Mouse (Mus musculus) CH12.LX (cell line): ENCODE data around the gene Mical3.

Experiments used
- E2F4 ChIP-seq: IDR thresholded peaks from 2 replicates; pipeline ENCODE4 v1.6.1; 2011; ENCODE audit warnings: low read depth, low read length, improper control_type of control experiment; ENCODE audit not compliant: insufficient replicate concordance
- TCF12 ChIP-seq: IDR thresholded peaks from 2 replicates; pipeline ENCODE4 v1.6.1; 2014; ENCODE audit warnings: low read depth, mild to moderate bottlenecking, inconsistent platforms, low read length, improper control_type of control experiment

GRCm38 (mm10) chr6:121057181-121057956, 73.4 kb downstream of the Mical3 start:
- no peak for TF ChIP-seq TCF12
- no peak for TF ChIP-seq E2F4
